Mouse (Mus musculus): ENCODE measurements around the gene Naa16. TPM values are rescaled to one million over a fixed set of nuclear protein-coding genes. Genes with fewer than 3 reads are reported as not detected.

The Naa16 gene
- polyA plus RNA-seq, 1 experiment, result 2.1 TPM

DNA sequence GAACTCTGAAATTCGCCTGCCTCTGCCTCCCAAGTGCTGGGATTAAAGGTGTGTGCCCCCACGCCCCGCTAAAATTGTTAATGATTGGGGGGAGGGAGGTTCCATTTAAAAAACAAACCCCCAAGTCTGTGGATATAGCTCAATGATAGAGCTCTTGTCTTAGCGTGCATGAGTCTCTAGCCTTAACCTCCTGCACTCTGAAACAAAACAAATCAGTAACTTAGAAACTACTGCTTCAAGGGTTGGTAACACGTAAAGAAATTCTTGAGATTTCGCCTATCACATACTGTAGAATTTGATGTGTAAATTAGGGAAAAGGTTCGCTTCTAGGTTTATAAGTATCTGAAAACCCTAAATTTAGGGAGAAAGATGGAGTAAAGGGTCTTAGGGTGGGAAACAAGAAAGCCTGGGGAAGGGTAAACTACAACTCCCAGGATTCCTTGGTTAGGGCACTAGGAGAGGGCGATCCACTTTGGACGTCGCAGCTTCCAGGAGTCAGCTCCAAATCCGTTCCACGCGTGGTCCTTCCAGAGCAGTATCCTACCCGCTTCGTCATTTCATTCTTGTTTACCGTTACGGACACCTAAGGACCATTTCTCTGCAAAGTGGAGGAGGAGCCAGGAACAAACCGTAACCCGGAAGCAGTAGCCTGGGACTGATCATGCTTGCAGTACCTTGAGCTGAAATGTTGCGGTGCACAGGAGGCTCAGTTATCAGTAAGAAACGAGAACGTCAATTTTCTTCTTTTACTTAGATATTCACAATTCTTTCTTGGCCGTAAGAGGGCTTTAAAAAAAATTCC is 6.9 kb upstream of the Naa16 start, which contains the start of gene Mtrf1:
TSS of gene Mtrf1 (plus strand) at position 452 of the 802 bp plus-strand sequence.
- TF ChIP-seq CTCF (IDR thresholded peaks at IDR 0.05; ENCODE audit: insufficient read depth, low read length), result no peak
- peak; percentile 23; the same call in 1 of the 2 replicates for TF ChIP-seq POLR2A (IDR thresholded peaks at IDR 0.05; ENCODE audit: borderline replicate concordance, extremely low read depth, low read depth, low read length)
- peak; percentile 70 for DNase-seq

DNA sequence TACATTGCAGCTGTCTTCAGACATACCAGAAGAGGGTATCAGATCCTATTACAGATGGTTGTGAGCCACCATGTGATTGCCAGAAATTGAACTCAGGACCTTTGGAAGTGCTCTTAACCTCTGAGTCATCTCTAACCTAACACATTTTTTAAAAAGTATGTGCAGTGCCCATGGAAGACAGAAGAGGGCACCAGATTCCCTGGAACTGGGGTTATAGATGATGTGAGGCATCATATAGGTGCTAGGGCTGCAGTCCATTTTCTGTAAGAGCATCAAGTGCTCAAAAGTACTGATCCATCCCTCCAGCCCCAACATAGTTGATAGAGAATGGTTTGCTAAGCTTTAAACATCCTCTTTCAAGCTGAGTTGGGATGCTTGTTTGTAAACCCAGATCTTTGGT is 4.0 kb upstream of the Naa16 start:
- Histone ChIP-seq H3K4me3 (replicated peaks; ENCODE audit: extremely low read depth, low read depth, low read length) (no peak overlapping the region), H3K4me1 (ENCODE audit: control insufficient read depth, insufficient read depth, low read length) (no peaks in the 10 kb centered on the region; the same call in 1 of the 2 replicates)
- DNase-seq, result no peak
- TF ChIP-seq POLR2A (IDR thresholded peaks at IDR 0.05; ENCODE audit: borderline replicate concordance, extremely low read depth, low read depth, low read length) (no peak), CTCF (IDR thresholded peaks at IDR 0.05; ENCODE audit: insufficient read depth, low read length) (peak; percentile 47)

More for the DNA sequence above, 6.9 kb upstream of the Naa16 start, which contains the start of gene Mtrf1:
- WGBS, result 18% methylated on average over 23 of the region's 23 CpGs
- Histone ChIP-seq H3K4me1 (ENCODE audit: control insufficient read depth, insufficient read depth, low read length) (no peaks in the 10 kb centered on the region; the same call in 1 of the 2 replicates), H3K4me3 (replicated peaks; ENCODE audit: extremely low read depth, low read depth, low read length) (peak within 1 kb of the TSS; percentile 89)

DNA sequence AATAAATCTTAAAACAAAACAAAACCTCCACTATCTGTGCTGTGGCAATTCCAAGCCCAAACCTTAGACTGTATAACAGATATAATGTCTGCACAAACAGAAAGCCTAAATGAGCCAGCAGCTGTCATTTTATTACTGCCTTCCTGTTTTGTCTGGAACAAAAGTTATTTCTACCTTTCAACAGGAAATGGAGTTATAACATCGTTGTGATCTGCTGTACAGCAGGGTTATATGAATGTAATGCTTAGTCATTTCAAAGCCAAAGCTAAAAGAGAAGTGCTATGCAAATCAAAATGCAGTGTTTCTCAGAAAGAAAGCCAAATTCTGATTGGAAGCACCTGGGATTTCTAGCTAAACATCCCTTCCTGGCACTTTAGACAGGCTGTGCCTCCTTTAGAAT is 2.7 kb upstream of the Naa16 start:
- no peak overlapping the region for H3K4me3 ChIP-seq (replicated peaks; ENCODE audit: extremely low read depth, low read depth, low read length)
- peaks cover 8% of the 10 kb centered on the region for H3K4me1 ChIP-seq (ENCODE audit: control insufficient read depth, insufficient read depth, low read length)
- DNase-seq, result no peak
- WGBS, result 26% methylated on average over 1 of the region's 1 CpGs
- no peak for TF ChIP-seq POLR2A (IDR thresholded peaks at IDR 0.05; ENCODE audit: borderline replicate concordance, extremely low read depth, low read depth, low read length)
- no peak for TF ChIP-seq CTCF (IDR thresholded peaks at IDR 0.05; ENCODE audit: insufficient read depth, low read length)

DNA sequence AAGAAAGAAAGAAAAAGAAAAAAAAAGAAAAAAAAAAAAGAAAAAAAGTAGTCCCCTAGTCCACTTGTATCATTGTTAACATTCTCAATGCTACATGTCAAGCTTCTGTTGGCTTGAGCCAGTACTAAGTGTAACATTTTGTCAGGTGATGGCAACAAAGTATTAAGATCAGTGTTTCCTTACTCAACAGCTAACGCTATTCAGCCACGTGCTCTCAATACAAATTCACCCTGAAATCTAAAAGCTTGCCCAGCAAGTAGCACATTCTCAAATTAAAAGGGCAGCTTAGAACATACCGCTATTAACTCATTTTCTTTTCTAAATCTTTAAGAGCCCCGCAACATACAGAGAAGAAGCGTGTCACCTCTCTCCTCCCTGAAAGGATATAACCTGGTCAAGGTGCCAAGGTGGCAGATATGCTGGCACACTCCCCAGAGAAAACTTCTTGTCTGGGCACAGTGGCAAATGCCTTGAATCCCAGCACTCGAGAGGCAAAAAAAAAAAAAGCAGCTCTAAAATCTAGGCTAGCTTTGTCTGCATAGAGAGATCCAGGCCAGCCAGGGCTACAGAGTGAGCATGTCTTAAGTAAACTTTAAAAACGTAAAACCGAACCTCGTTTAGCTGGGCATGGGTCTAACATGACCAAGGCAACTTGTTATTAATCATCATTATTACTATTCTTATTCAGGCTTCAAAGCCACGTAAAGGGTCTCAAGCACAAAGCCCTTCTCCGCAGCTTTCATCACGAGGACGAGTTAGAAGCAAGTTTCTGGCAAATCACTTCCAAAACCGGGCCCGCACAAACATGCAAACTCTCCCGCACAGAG is 927 bp downstream of the Naa16 start:
- peaks cover 8% of the 10 kb centered on the region for H3K4me1 ChIP-seq (ENCODE audit: control insufficient read depth, insufficient read depth, low read length)
- under 1% methylated on average over 16 of the region's 16 CpGs for WGBS
- TF ChIP-seq POLR2A (IDR thresholded peaks at IDR 0.05; ENCODE audit: borderline replicate concordance, extremely low read depth, low read depth, low read length) (0 out of 2 replicates have a peak, but pooled peaks have one; percentile 8), CTCF (IDR thresholded peaks at IDR 0.05; ENCODE audit: insufficient read depth, low read length) (no peak)
- DNase-seq, result peak; percentile 23
- H3K4me3 ChIP-seq (replicated peaks; ENCODE audit: extremely low read depth, low read depth, low read length), result peak overlapping the region; percentile 98

DNA sequence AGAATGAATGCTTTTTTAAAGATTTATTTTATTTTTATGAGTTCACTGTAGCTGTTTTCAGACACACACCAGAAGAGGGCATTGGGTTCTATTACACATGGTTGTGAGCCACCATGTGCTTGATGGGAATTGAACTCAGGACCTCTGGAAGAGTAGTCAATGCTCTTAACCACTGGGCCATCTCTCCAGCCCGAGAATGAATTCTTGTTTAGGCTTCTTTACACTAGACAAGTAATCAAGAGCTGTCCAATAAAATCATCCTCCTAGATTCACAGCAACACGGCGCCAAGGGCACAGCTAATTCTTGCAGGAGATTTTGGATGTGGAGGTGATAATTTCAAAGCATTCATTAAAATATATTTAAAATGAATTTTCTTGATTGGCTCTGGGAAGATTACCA is 2.3 kb downstream of the Naa16 start:
- peaks cover 8% of the 10 kb centered on the region for H3K4me1 ChIP-seq (ENCODE audit: control insufficient read depth, insufficient read depth, low read length)
- no peak for DNase-seq
- no peak overlapping the region for H3K4me3 ChIP-seq (replicated peaks; ENCODE audit: extremely low read depth, low read depth, low read length)
- WGBS, result 92% methylated on average over 3 of the region's 3 CpGs
- no peak for TF ChIP-seq CTCF (IDR thresholded peaks at IDR 0.05; ENCODE audit: insufficient read depth, low read length)
- no peak for TF ChIP-seq POLR2A (IDR thresholded peaks at IDR 0.05; ENCODE audit: borderline replicate concordance, extremely low read depth, low read depth, low read length)

DNA sequence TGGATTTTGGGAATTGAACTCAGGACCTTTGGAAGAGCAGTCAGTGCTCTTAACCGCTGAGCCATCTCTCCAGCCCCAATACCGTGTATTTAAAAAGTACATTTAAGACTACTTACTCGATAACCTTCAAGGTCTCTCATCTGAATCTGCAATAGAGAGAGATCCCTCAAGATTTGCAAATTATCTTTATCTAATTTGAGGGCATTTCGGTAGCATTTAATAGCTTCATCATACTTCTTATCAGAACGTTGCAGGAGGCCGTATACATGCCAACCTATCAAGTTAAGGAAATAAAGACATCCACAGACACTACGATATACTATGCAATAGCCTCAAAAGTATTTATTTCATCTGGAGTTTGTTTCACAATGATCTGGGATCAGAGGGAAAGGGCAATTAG is 7.5 kb downstream of the Naa16 start:
- no peak for TF ChIP-seq CTCF (IDR thresholded peaks at IDR 0.05; ENCODE audit: insufficient read depth, low read length)
- no peak for TF ChIP-seq POLR2A (IDR thresholded peaks at IDR 0.05; ENCODE audit: borderline replicate concordance, extremely low read depth, low read depth, low read length)
- WGBS, result 93% methylated on average over 7 of the region's 7 CpGs
- no peak for DNase-seq
- Histone ChIP-seq H3K4me1 (ENCODE audit: control insufficient read depth, insufficient read depth, low read length) (no peaks in the 10 kb centered on the region), H3K4me3 (replicated peaks; ENCODE audit: extremely low read depth, low read depth, low read length) (no peak overlapping the region)

DNA sequence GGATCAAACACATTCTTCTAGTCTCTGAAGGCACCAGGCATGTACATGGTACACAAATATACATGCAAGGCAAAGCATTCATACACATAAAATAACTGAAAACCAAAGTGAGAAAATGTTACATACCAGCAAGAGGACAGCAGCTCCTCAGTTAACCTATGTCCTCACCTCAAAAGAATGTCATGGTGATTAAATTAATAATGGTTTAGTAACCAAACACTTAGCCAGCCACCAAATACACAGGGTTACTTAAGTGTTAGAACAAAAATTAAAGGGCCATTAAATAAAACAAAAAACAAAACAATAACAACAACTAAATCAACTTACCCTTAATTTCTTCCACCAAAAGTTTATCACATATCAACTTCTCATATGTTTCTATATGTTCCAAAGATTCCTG is 13.5 kb downstream of the Naa16 start:
- no peak for DNase-seq
- no peak overlapping the region for H3K4me3 ChIP-seq (replicated peaks; ENCODE audit: extremely low read depth, low read depth, low read length)
- no peak for TF ChIP-seq CTCF (IDR thresholded peaks at IDR 0.05; ENCODE audit: insufficient read depth, low read length)
- no peak for TF ChIP-seq POLR2A (IDR thresholded peaks at IDR 0.05; ENCODE audit: borderline replicate concordance, extremely low read depth, low read depth, low read length)
- H3K4me1 ChIP-seq (ENCODE audit: control insufficient read depth, insufficient read depth, low read length), result no peaks in the 10 kb centered on the region

DNA sequence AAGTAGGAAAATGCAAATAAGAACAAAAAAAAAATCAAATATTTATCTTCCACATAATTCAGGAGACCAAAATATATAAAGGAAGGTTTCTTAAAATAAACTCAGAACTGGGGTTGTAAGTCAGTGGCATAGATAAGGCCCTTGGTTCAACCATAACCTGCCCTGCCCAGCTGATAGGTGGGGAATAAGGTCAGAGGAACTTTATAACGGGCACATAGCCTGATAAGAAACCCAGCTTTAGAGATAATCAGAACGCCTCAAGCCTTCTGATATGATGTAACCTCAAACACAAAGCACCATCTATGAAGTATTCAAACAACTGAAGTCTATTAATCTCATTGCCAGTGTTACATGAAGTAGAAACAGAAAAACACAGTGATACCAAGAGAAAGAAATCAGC is 32.5 kb downstream of the Naa16 start:
- no peak overlapping the region for H3K4me3 ChIP-seq (replicated peaks; ENCODE audit: extremely low read depth, low read depth, low read length)
- 75% methylated on average over 2 of the region's 2 CpGs for WGBS
- DNase-seq, result no peak
- H3K4me1 ChIP-seq (ENCODE audit: control insufficient read depth, insufficient read depth, low read length), result no peaks in the 10 kb centered on the region
- TF ChIP-seq POLR2A (IDR thresholded peaks at IDR 0.05; ENCODE audit: borderline replicate concordance, extremely low read depth, low read depth, low read length) (no peak), CTCF (IDR thresholded peaks at IDR 0.05; ENCODE audit: insufficient read depth, low read length) (no peak)

DNA sequence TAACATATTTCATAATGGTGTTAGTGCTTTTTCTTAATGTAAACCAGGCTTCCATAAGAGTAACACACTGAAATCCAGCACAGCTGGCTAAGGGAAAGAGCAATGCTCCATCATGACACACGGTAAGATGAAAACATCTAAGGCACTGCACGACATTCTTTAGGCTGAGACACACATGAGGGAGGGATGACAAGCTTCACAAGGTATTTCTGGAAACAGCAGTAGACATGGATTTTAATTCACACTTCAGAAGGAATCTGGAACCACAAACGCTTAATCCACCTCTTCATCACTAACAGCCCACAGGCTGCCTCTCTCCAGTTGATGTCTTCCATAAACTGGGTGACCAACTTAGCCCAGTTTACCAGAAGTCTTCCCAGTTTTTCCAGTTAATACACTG is 44.2 kb downstream of the Naa16 start:
- 80% methylated on average over 3 of the region's 3 CpGs for WGBS
- H3K4me3 ChIP-seq (replicated peaks; ENCODE audit: extremely low read depth, low read depth, low read length), result no peak overlapping the region
- peaks cover 2% of the 10 kb centered on the region; the same call in 1 of the 2 replicates for H3K4me1 ChIP-seq (ENCODE audit: control insufficient read depth, insufficient read depth, low read length)
- no peak for DNase-seq
- TF ChIP-seq POLR2A (IDR thresholded peaks at IDR 0.05; ENCODE audit: borderline replicate concordance, extremely low read depth, low read depth, low read length) (no peak), CTCF (IDR thresholded peaks at IDR 0.05; ENCODE audit: insufficient read depth, low read length) (no peak)

All from lung, adult 2 months (tissue).